Mouse (Mus musculus): ENCODE data around the gene Ninj2.

Ninj2 gene

DNA sequence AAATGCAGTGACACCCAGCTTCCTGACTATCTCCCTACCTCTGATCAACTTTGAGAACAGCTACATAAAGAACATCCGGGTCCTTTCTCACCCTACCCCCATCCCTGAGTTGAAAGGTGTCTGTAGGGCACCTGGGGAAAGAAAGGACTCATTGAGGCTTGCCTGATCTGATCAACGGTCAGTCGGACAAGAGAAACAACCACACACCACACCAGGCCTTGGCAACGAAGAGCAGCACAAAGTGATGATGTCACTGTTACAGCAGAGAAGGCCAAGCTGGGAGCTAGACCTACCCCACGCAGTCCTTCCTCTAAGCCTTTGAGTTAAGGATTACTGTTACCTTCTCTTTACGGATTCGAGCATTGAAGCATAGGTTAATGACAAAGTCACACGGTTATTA, 54.3 kb downstream of the Ninj2 start:
- DNase-seq, result no peak

DNA sequence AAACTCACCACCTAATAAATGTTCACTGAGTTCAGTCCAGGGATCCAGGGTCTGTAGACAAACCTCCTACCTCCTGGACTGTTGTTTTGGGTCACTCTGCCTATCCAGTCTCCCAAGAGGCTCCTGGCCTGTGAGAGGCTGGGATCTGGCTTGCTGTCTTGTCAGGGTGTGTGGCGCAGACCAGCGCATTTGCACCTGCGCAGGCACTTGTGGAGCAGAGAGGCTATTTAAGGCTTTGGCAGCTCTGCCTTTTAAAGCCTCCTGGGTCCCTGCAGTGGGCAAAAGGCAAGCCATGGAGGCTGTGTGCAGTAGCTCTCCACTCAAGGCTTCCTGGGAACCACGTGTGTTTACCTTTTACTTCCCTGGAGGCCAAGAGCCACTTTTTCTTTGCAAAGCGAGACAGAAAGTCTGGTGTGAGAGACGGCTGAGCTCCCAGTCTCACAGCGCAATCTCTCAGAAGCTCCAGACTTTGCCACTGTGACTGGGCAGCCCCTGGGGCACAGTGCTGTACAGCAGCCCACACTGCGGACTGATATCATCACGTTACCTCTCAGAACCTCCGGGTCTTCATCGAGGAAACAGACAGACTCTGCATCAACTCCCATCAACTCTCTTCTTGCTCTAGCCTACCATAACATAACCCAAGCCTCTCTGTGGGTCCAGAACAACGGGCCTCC, 55.7 kb downstream of the Ninj2 start:
- no peak for DNase-seq

- DNase-seq, result no peak
Observed at GRCm38 (mm10) chr6:120149458-120150120, 56.4 kb downstream of the Ninj2 start.

DNA sequence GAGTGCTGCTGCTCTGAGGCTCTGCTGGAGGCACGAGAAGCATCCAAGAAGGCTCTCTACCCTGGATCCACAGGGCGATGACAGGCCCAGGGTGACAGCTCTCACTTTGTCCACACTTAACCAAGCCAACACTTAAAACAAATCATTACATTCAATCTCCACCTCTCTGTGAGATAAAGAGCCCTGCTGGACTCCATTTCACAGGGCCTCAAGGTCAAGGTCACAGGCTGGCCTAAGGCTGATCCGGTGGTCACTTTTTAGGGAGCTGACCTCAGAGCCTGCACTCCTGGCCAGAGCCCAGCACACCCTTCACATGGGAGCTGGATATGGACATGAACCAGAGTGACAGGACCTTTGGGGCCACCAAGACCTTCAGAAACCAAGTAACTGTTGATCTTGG, 57.1 kb downstream of the Ninj2 start:
- no peak for DNase-seq

- DNase-seq, result no peak
Observed at GRCm38 (mm10) chr6:120151616-120152053, 58.5 kb downstream of the Ninj2 start.

DNA sequence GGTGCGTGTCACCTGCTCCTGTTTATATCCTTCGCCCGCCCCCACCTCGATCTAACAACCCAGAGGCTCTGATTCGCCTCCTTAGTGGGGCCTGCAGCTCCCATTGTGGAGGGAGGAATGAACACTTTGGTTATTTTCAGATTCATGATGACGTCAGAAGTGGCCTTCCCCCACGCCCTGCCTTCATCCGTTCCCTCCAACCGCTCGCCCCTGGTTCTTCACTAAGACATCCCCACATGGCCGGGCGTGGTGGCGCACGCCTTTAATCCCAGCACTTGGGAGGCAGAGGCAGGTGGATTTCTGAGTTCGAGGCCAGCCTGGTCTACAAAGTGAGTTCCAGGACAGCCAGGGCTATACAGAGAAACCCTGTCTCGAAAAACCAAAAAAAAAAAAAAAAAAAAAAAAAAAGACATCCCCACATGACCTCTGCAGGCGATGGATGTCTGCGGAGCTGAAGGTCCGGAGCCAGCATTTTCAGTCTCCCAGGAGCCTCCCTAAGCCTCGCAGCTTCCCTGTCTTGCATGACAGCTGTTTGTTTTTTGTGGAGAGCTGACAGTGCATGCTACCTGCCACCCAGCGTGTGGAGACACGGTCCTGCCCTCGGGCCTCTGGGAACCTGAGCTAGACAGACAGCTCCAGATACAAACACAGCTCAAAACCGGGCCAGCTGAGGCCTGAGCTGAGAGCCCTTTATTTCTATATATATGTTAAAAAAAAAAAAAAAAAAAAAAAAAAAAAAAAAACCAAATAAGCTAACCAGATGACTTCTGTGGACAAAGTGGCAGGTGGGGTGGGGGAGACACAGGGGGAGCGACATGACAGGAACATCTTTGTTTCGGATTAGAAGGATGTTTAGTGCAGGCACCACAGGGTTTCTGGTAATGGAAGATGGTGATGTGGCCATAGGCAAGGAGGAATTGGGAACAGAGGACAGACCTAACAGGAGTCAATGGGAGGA, 59.9 kb downstream of the Ninj2 start:
- DNase-seq, result no peak

DNA sequence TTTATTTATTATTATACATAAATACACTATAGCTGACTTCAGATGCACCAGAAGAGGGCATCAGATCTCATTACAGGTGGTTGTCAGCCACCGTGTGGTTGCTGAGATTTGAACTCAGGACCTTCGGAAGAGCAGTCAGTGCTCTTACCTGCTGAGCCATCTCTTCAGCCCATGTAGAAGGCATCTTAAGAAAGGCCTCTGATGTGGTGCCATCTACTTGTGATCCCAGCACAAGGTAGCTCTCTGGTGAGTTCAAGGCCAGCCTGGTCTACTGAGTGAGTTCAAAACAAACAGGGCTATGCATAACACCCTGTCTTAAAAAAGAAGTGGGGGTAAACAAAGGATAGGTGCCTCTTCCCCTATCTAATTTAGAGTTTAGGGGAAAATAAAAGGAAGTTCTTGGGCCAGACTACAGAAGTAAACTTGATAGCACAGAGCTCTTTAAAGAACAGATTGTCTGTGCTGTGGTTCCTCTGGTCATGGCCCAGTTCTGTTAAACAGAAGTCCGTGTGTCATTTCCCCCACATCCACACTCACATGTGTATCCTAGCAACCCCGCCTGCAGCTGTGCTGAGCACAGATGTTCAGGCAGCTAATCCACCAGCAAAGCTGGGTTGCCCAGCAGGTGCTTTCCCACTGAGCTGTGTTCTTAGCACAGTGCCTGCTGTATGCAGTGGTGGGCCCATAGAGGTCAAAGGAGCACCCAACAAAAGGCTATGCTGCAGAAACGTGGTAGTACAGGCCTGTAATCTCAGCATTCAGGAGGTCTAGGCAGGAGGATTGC, 61.6 kb downstream of the Ninj2 start:
- no peak for DNase-seq

GRCm38 (mm10) chr6:120155510-120155909, 62.4 kb downstream of the Ninj2 start:
- DNase-seq, result no peak

DNA sequence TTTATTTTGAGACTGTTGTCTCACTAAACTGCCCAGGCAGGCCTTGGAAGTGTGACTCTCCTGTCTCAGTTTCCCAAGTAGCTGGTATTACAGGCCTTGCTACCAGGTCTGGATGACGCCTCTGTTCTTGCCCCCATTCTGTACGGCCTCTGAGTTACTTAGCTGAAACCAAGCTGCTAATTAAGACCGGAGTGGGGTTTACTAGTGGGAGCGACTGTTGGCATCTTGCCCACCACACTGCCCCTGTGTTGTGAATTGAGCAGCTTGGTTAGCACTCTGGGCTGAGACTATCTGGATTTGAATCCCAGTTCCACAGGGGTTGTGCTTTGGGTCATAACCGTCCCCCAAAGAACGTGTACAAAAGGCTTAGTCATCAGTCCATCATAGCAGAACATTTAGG, 64.3 kb downstream of the Ninj2 start:
- DNase-seq, result no peak

GRCm38 (mm10) chr6:120159133-120159901, 66.2 kb downstream of the Ninj2 start:
- peak; percentile 5 for DNase-seq

DNA sequence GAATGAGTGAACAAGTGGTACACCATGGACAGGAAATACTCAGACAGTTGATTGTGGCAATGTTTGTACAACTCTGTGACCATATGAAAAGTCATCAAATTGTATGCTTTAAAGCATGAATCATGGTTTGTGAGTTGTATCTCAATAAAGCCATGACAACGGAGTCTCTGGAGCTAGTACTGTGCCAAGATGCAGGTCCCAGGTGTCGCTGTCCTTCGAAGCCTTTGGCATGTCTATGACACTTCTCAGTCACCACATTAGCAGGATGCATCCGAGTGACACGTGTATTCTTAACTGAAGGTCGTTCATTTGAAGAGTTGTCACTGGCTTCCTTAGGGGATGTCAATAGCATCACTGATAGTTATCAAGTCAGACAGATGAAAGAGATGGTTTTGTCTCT, 69.8 kb downstream of the Ninj2 start:
- DNase-seq, result no peak

- no peak for DNase-seq
Observed at GRCm38 (mm10) chr6:120164765-120165164, 71.6 kb downstream of the Ninj2 start.

- DNase-seq, result no peak
Observed at GRCm38 (mm10) chr6:120167574-120167973, 74.4 kb downstream of the Ninj2 start.

GRCm38 (mm10) chr6:120172294-120173017, 79.3 kb downstream of the Ninj2 start:
- no peak for DNase-seq

GRCm38 (mm10) chr6:120174028-120174601, 81.0 kb downstream of the Ninj2 start:
- no peak for DNase-seq

DNA sequence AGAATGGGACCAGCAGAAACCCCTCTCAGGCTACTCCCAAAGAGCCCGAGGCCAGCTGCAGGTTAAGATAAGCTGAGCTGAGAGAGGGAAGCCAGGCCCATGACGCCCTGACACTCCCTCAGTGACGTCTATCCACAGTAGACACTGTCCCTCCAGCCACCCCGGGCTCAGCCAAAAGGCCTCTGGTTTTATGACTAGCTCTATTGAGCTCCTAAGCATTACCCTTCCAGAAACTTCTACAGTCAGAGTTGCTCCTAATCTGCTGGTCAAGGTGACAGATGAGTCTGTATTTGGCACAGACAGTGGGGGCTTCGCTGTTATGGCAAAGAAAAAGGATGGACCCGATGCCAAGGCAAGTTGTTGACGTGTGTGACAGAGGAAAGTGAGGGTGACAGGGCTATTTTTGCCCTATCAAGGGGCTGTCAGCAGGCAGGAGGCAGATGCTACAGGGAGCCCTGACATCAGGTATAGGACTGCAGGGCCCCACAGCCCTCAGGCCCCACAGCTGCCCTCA, 81.5 kb downstream of the Ninj2 start:
- DNase-seq, result no peak

GRCm38 (mm10) chr6:120175650-120176049, 82.5 kb downstream of the Ninj2 start:
- DNase-seq, result no peak

- no peak for DNase-seq
Observed at GRCm38 (mm10) chr6:120179044-120179755, 86.0 kb downstream of the Ninj2 start.

GRCm38 (mm10) chr6:120179756-120180206, 86.6 kb downstream of the Ninj2 start:
- no peak for DNase-seq

GRCm38 (mm10) chr6:120180492-120180891, 87.3 kb downstream of the Ninj2 start:
- DNase-seq, result no peak
